Mouse (Mus musculus): ENCODE data around the gene Phip.

Gene Phip

DNA sequence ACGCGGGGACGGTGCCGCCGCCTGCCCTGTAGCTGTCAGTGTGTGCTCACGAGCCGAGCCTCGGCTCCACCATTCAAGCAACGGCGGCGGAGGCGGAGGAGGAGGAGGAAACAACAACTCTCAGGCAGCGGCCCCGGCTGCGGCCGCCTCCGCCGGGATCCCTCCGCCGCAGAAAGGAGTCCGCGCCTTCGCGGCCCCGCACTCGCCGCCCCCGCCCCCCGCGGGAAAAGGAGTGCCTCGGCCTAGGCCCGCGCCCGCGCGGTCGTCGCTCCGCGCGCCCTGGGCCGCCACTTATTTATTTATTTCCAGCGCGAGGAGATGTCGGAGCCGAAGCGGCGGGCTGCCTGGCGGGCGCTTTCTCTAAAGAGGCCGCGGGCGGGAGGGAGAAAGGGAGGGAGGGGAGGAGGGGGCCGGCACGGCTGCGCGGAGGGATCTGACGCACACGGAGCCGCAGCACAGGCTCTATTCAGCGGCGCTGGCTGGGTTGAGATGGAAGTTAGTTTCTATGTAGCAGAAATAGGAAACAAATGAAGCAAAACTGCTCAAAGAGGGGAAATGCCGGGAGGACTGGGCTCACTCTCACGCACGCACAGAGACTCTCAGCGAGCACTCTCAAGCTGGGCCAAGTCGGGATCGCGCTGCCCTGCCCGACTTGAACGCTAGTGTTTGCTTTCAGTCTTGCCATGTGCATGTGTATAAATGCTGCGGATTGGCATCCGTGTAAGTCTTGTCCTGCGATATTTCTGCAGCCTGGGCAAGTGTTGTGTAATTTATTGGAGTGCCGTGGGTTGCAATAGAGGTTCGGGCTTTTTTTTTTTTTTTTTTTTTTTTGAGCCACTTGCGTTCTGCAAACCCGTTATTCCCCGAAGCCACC is at the start of gene Phip:
Phip (minus strand) TSS at position 175 of the 874 bp plus-strand sequence.
- peak; percentile 98 to 99 for DNase-seq

DNA sequence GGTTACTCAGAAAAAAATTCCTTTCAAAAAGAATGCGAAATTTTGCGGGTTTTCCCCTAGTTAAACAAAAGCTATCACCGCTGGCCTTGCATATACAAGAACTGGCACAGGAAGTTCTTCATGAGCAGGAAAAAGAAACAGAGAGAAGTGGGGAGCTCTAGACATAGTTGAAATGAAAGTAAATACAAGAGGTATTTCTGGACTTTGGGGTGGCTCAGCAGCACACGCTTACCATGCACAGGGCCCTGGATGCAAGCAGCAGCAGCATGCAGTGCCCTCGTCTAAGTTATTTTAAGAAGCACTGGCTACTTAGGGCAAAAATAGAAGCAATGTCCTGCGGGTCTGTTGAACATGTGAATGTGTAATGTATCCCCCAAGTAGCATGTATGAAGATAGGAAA is 48.4 kb upstream of the Phip start:
- no peak for DNase-seq

DNA sequence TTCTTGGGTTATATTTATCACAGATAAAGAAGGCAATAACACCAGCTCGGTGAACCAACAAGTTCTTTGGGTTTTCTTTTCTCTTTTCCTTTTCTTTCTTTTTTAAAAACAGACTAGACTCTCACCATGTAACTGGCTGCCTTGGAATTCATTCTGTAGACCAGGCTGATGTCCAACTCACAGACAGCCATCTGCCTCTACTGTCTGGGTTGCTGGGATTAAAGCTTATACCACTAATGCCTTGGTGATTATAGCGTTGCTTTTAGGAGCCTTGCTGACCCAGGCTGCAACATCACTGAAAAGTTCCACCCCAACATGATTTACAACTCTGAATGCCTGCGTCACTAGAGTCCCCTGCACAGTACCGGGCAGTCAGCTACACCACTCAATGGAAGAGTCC is 39.2 kb upstream of the Phip start:
- DNase-seq, result peak in 1 of 2 experiments; percentile 8

DNA sequence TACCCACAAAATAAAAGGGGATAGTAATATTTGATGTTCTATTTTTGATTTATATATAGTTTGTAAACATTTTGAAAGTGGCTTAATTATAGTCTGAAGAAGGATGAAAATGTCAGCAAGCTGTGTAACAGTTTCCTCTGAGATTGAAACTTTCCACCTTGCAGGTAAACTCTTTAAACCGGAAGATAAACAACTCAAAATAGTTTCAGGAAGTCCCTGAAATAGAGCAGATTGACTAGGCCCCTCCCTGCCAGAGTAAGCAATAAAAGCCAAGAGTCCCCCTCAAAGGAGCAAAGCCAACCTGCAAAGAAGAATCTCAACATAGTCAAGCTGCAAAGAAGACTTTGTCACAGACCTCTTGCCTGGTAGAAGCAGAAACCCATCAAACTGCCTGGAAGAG is 33.0 kb upstream of the Phip start:
- DNase-seq, result no peak

DNA sequence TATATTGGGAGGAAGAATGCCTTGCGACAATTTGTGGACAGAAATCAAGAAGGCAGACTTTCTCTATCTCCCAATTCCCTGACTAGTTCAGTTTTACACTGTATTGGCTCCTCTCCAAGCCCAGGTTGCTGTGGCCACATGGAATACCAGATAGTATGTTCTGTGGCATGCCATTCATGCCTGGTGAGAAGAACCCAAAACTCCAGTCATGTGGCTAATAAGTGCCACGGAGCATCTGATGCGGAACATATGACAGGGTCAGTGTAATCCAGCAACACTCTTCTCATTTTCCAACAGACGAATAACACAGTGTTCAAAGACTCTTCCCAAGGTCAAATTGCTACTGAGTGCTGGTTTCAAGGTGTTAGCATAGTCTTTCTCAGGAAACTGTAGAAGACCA is 26.0 kb upstream of the Phip start:
- DNase-seq, result no peak

DNA sequence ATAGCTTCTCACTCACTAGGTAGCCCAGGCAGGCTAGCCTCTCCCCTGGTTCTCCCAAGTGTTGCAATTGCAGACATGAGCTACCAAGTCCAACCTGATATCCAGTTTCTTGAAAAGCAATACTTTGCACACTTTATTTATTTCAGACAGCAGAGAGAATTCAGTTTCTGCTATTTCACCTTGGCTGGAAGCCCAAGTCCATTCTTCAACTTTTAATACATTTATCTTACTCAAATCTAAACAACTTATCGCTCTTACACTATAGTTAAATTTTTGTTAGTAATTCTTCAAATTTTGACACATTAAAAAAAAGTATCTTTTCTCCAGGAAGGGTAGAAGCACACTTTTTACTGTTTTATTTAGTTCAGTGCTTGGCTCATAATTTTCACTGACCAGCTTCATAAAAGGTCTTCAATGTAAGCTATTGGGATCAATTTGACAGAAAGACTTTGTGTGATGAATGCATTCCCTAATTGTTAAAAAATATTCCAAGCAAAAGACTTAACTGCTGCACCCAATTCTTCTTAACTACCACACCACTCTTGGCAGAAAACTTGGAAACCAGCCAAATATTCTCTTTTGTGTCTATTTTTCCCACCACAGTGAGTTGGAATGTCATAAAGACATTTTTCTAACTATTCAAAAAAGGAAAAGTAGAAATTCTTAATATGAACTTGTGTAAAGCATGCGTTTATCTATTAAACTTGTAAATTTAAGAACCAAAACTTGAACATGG is 22.6 kb upstream of the Phip start:
- no peak for DNase-seq

DNA sequence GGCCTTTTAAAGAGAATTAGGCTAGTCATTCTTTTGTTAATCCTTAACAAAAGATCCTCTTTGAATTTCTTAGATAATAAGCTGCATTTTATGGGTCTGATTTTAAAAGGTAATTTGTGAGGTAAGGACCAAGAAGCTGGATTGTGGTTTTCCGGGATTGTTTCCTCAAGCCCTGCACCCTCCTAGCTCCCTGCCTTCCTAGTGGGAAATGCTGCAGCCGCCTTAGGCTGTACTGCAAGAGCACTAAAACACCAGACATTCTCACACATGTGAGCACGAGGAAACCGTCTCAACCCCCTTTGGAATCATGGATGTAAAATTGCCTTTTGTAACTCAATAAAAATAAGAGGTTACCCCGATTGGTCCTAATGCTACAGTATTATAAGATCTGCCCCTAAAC is 1.6 kb upstream of the Phip start:
- DNase-seq, result peak; percentile 57 to 58

DNA sequence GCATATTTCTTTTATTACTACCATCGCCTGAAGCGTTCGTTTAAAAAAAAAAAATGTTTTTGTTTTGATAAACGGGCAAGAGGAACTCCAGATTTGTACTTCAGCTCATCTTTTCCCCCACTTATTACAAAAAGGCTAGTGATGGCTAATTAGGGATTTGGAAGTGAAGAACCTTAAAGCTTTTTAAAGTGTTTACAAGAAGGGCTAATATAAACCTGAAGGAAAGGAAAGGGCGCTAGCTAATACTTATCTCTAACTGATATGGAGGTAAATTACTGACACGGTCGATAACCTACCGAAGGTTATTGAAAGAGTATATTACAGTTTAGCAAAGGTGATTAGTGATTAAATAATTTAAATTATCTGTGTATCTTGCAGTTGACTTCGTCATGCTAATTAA is 903 bp upstream of the Phip start:
- no peak for DNase-seq

DNA sequence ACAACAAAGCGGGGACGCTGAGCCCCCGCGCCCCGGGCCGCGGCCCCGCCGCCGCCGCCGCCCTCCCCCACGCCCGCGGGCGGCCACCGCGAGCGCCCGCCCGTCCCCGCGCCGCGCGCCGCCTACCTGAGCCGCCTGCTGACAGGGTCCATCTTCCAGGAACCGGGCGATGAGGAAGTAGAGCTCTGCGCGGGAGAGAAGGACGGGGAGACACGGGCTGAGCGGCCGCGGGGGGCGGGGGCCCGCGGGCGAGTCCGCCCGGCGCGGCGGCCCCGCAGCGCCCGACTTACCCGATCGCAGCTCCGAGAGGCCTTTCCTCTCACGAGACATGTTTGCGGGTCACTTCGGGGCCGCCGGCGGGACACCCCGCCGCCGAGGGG is 364 bp downstream of the Phip start:
- peak in 1 of 2 experiments; percentile 73 for DNase-seq

DNA sequence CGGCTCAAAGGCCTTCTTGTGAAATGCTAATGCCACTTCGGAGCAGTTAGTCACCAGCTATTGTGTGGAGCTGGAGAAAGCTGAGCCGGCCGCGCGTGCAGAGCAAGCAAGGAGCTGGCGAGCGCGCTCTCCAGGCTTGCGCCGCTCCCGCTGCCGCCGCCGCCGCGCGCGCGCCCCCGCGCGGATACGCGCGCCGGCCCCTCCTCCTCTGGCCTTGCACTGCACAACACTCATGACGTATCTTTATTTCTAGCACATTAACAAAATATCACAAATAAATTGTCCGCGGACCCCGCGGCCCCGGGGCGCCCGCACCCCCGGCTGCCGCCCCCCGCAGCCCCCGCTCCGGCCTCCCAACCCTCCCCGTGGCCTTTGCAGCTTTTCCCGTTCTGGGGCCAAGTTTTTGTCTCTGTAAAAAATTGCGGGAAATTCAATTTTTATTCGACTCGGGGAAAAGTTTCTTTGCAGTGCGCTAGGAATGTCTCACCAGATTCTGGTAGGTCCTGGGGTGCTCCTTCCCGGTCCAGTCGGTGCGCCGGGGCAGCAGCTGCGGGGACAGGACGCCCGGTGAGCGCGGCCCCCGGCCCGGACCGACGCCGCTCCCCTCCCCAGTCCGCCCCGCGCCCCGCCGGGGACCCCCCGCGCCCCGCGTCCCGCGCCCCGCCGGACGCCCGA is 992 bp downstream of the Phip start:
- DNase-seq, result peak; percentile 89 to 93

DNA sequence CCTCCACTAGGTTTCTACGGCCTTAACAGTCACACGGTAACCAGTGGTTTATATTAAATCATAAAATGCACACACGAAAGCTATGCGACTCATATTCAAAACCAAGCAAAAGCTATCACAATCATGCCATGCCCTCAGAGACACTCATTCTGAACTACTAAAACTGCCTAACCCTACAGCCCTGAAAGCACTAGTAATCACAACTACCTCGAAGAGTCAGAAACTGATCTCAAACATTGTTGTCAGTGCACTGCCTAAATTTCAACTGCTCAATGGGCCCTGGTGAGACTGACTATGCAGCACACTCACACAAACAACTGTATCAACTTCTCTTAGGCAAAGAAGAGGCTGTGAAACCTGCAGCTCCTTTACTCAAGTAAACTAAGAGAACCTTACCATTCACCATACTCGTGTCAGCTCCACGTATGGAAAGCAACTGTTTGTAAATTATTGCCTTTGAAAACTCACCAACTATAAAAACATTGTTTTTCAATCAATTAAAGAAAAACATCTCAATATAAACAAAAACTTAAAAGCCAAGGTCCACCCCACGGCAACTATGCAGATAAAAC is 1.9 kb downstream of the Phip start:
- peak in 1 of 2 experiments; percentile 16 for DNase-seq

DNA sequence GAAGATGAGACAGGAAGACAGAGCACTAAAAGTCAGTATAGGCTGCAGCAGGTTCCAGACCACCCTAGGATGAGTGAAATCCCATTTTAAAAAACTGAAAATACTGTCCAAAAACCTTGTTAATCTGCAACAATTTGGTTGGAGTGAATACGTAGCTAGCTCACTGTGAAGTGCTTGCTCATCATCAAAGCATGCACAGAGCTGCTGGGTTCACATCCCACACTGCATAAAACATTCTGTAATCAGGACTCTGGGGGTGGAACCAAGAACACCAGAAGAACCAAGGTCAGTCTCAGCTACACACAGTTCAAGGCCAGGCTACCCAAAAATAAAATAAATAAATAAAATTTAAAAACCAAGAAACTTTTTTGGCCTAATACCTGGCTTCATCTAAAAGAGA is 3.9 kb downstream of the Phip start:
- no peak for DNase-seq

DNA sequence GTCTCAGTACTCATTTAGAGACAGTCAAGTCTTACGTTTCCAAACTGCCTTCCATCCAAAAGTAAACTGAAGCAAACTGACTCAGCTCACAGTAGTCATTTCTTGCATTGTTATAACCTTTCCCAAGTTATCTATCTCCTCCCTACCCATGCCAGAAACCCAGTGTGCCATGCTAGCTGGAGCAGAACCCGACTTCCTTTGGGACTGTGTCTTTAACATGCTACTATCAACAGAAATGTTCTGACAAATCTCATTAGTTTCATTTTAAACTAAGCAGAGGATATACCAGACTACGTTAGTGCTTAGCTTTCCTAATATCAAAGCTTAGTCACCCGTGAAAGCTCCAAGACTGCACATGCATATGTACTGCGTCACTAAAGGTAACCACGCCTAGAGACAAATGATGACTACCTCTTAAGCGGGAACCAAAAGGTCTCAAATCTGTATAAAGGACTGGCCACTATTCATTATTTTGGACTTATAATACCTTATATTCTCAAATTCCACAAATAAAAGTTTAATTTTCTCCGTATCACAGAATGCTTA is 8.2 kb downstream of the Phip start:
- peak; percentile 22 to 34 for DNase-seq

DNA sequence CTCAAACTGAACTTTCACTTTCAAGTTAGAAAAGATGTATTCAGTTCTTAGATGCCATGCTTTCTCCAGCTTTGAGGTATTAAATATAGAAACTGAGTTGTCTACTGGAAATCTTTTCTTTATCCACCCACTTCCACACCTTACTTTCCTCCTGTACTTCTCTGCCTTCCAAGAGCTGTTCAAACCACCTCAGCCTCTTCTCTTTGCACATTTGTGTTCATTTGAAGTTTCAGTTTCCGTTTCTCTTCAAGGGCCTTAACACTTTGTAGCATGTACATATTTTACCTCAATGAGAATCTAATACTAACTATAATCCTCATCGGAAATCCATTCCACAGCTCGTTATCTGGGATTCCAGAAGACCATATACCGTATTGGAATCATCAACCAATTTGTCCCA is 11.3 kb downstream of the Phip start:
- no peak for DNase-seq

DNA sequence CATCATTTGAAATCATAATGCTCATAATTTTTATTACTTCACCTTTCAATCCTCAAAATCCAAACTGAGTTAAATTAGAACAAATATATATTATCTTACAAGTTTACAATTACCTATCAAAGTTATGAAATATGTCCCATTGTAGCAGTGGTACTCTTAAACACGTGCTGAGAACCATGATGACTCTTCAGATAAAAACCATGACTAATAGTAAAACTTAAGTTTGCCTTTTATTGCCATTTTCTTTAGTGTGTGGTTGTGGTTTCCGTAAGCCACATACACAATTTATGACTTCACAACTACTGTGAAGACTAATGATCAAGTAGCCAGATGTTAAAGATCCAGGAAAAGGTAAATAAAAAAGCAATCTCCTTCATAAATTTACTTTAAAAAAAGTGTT is 14.0 kb downstream of the Phip start:
- no peak for DNase-seq

DNA sequence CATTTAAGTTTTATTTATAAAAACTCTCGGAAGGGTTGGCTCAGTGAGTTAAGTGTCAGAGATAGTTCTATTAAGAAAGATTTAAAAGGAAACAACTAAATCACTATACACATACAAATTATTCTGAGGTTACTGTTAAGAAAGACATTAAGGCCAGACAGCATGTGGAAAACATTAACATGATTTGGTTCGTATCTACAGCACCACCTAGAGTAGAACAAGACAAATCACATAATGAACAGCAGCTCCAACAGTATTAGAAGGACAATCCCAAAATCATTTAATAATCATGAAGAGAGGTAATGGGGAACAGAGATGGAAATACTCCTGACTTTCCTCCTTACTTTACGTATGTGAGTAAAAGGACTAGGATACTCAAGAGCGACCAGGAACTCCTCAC is 20.0 kb downstream of the Phip start:
- DNase-seq, result no peak

DNA sequence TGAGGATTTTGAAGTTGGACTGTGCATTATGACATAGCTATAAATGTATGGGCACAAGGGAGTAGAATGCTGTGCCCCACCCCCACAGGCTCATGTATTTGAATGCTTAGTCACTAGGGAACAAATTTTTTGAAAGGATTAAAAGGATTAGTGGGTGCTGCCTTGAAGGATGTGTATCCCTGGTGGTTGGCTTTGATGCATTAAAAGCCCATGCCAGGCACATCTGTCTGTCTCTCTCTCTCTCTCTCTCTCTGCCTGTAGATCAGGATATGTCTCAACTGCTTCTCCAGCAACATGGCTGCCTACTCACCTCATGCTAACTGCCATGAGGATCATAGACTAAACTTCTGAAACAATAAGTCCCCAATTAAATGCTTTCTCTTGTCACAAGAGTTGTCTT is 23.0 kb downstream of the Phip start:
- no peak for DNase-seq

DNA sequence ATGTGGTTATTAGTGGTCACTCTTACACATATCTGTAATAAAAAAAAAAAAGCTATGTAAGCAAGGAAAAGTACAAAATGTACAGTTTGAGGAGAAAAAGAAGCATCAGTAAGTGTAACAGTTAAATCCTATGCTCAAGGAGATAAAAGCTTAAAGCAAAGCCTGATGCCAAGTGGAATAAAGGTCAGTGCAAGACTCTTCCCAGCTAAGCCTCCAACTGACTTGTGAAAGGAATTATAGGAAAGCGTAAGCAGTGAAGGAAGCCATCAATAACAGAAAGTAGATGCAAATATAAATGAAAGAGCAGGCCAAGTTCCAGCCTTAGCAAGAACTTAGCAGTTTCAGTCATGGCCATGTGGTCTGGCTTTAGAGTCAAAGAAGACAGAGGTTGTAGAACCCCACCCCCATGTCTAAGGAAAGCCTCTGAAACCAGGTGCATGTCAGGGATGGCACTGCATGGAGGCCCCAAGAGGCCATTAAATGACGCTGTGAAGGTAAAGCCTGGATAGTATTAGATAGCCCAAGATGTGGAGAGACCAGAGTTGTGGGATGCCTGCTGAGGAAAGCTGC is 23.8 kb downstream of the Phip start:
- no peak for DNase-seq

DNA sequence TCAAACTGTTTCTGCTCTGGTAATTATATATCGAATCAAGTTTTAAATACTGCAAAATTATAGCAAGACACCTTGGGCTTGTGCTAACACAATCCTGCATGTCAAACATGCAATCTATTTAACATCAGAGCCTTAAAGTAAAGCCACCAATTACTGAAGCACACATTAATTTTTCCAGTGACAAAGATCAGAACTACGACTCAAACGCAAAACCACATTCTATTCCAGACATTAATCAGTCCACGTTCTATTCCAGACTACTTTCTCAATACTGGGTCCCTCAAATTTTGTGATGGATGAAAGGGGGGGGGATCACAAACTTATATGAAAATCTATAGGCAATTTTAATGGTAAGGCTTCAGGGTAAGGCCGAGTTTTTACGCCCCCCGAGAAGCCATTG is 68.1 kb downstream of the Phip start:
- no peak for DNase-seq

DNA sequence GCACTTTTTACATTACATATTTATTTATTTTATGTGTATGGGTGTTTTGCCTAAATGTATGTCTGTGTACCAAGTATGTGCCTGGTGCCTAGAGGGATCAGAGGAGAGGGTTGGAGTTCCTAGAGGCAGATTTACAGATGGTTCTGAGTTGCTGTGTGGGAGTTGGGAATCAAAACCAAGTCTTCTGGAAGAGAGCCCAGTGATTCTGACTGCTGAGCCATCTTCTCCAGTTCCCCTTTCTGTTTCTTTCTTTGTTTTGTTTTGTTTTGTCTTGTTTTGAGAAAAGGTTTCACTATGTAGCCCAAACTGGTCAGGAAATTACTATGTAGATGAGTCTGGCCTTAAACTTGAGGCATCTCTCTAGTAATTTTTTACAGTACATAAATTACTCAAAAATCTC is 86.7 kb downstream of the Phip start:
- DNase-seq, result no peak

DNA sequence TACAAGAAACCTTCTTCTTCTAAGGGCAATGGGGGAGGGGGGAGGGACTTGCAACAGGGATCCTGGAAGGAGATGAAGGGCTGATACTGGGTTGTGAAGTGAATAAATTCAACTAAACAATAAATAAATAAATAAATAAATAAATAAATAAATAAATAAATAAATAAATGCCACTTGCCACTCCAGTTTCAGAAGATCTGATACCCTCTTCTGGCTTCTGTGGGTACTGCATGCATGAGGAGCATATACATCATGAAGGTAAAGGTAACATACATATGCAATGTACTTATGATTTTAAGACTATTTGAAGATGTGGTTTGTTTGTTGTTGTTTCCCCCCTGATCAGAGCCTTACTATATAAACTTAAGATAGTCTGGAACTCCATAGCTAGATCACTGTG is 91.1 kb downstream of the Phip start:
- DNase-seq, result no peak

DNA sequence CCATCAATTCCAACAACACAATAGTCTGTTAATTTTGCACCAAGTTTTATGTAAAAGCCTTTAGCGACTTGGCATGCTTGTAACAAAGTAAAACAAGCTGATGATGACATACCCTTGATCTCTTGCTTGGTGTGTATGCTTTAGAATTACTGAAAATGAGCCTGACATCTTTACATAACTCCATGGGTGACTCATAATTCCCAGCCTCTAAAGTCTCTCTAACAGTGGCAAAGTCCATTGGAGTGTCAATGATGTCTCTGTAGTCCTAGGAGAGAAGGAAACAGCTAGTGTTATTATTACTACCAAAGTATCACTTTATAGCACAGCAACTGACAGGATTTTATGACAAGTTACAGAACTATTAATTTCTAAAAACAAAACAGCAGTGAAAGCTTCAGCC is 98.2 kb downstream of the Phip start:
- no peak for DNase-seq

DNA sequence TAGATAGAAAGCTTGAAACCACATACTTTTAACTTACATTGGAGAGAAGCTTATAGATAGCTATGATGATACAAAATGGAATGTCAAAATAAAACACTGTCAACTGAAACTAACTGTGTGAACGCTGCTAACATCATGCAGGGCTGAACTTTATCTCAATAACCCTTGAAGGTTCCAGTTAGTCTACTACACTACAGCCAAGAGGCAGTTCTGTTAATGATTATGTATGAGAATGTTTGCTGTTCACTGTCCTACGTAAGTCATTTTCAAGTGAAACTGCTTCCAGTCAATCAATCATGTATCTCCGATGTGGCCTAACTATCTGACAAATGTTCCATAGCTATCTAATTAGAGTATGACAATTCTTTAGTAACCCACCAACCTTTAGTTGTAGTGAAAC is 107.6 kb downstream of the Phip start:
- no peak for DNase-seq

All from cerebellum, postnatal 25 days (tissue).